Mouse (Mus musculus): Measurements from ENCODE around the gene Skp2. TPM values are rescaled to one million over a fixed set of nuclear protein-coding genes. Genes with fewer than 3 reads are reported as not detected.

Gene Skp2
- total RNA-seq, 2 experiments from 2014 or later, result 6.0 to 8.0 TPM

GRCm38 (mm10) chr15:9075608-9076200, 79.5 kb downstream of the Skp2 start:
- no peak for DNase-seq

- peak; percentile 40 for DNase-seq
Observed at GRCm38 (mm10) chr15:9074671-9075070, 80.6 kb downstream of the Skp2 start.

GRCm38 (mm10) chr15:9074139-9074538, 81.1 kb downstream of the Skp2 start:
- DNase-seq, result no peak

DNA sequence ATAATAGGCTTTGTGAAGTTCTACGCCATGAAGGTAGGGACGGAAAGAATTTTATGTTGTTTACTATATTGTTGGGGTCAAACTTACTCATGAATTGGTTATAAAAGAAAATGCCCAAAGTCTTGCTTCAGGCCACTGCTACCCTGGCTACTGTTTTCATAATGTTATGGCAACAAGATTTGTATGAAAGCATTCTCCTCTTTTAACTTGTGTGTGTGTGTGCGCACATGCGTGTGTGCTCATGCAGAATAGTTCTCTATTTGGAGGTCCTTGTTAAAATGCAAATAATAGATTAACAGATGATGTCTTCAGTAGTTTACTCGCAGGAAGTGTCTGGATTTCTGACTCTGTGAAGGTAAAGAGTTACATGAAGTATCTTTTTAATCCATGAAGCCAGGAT, 81.5 kb downstream of the Skp2 start:
- DNase-seq, result no peak

GRCm38 (mm10) chr15:9073067-9073608, 82.1 kb downstream of the Skp2 start:
- DNase-seq, result peak; percentile 37

DNA sequence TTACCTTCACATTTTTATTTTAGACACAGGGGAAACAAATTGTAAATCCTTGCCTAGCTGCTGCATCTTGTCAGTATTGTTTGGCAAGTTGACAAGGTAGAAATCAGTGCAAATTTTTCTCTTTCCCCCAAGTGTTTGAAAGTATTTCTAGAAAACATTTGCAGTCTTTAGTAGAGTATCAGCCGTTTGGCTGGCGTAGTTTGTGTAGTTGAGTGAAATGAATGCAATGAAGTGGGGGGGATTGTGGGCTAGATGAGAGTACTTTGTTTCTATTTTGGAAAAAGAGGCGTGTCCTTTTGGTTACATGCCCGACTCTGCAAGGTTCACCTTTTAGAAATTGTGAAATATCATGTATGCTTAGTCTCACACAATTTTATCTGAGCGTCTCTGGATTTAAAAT, 82.6 kb downstream of the Skp2 start:
- peak; percentile 40 for DNase-seq

GRCm38 (mm10) chr15:9071556-9072544, 83.4 kb downstream of the Skp2 start:
- peak; percentile 68 for DNase-seq

DNA sequence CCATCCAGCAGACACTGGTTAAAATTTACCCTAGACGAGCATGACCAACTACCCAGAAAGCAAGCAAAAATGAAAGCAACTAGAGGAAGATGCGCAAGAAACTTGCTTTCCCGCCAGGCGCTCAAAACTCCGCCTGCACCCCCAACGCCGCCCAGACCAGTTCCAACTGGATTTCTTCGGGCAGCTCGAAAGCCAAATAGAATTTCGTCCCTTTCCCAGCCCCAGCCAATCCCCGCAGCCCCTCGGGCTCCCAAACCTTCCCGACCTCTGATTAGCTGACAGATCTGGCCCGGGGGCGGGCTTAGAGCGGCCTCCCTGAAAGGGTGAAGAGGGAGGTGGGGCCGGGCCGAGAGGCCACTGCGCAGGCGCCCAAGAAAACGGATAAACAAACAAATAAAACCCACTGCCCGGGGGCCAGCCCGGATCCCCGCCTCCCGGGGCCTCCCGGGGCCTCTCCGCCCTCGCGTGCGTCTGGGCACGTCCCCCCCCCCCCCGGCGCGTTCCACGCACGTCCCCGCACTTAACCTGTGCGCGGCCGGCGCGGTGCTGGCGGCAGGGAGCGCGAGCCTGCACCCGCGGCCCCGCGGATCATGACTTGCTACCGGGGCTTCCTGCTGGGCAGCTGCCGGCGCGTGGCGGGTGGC, 84.2 kb downstream of the Skp2 start, which contains the start of gene Nadk2:
Gene Nadk2 (plus strand): TSS at position 349 of the 644 bp plus-strand sequence.
- DNase-seq, result peak; percentile 99

- DNase-seq, result no peak
Observed at GRCm38 (mm10) chr15:9070353-9070752, 84.9 kb downstream of the Skp2 start.

DNA sequence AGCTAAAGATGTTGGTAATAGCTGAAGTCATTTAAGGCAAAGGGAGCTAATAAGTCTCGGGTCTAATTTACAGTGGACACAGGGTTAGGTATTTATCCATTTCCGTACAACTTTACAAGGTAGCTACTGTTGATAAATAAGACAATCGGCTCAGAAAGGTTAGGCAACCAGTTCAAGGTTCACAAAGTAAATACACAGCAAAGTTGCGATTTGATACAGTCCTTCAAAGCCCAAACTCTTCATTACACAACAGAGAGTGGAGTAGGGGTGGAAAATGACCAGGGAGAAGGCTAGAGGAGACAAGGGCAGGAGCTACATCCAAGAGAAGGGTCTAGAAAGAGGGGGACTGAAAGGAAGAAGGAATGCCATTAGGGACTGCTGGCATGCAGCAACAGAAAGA, 86.3 kb downstream of the Skp2 start:
- DNase-seq, result no peak

Other genes with a start within 250 kb of the Skp2 start
- under 1 TPM; 0.18 to 0.21 TPM for gene Ranbp3l, start 187.5 kb downstream of the Skp2 start, total RNA-seq (2021)
- gene Nadk2, start 84.2 kb downstream of the Skp2 start, total RNA-seq (2021), result 10 to 100 TPM; 74.0 to 74.3 TPM
- 10 to 100 TPM; 19.2 to 22.5 TPM for gene Lmbrd2, start 14.9 kb downstream of the Skp2 start, total RNA-seq (2021)
- gene Ugt3a1, start 121.5 kb upstream of the Skp2 start, total RNA-seq (2021), result 1 to 10 TPM; 2.2 to 3.9 TPM
- gene Ugt3a2, start 180.1 kb upstream of the Skp2 start, total RNA-seq (2021), result 1 to 10 TPM; 4.5 to 8.9 TPM

Data from adrenal gland, postnatal 10 days (tissue).